Comparison of ENCODE assay signal across 23 mouse cellular contexts in the genomic region with DNA sequence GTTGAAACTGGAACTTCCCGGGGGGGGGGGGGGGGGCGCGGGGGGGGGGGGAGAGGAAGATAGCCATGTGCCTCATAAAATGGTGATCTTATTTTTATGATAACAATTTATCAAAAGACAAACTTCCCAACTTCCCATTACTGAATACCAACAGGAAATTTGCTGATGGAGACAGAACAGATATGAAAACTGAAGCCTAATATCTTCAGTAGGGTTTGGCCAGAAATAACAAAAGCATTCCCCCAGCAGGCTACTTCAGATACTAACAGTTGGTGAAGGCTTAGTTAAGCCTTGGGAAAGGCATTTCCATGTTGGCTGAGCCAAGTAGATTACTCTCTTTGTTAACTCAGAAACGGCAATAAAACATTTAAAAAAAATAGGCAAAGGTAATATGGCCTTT. TPM values are rescaled to one million over a fixed set of nuclear protein-coding genes. Genes with fewer than 3 reads are reported as not detected.
DNase-seq lines count a peak whose midpoint lies in the region; ATAC-seq and TF ChIP-seq lines count a peak whose summit lies in the region.
"Had no signal": no experiment of that assay in that cellular context is flagged by ENCODE, and none has a peak within 500 bp of the region (broad histone marks: within the 10 kb centered on the region; RNA-seq: fewer than 3 reads in every experiment).

No protein-coding gene starts in this region.

- H3K79me2 ChIP-seq in heart, adult 2 months (replicated peaks; ENCODE audit: control insufficient read depth, insufficient read depth, low read length), result no peaks in the 10 kb centered on the region

- WGBS in heart, embryonic 12.5 days, result 37% methylated on average over 1 of the region's 4 CpGs
- 53% methylated on average over 1 of the region's 4 CpGs for WGBS in heart, embryonic 10.5 days
- WGBS in heart, embryonic 16.5 days, result 29% methylated on average over 1 of the region's 4 CpGs
- 17% methylated on average over 1 of the region's 4 CpGs for WGBS in heart, adult 2 months
- whole genome bisulfite sequencing in midbrain, embryonic 11.5 days, result 48% methylated on average over 2 of the region's 4 CpGs
- 56% methylated on average over 1 of the region's 4 CpGs for WGBS in midbrain, embryonic 16.5 days

- peak; percentile 54 for ATAC-seq in heart, embryonic 12.5 days (ENCODE audit: insufficient number of reproducible peaks, low FRiP score)
- ATAC-seq in heart, embryonic 16.5 days (replicated peaks; ENCODE audit: extremely low read depth, insufficient read depth, low FRiP score), result peak; percentile 49
- no peak for ATAC-seq in midbrain, embryonic 11.5 days (ENCODE audit: low FRiP score)
- ATAC-seq in midbrain, embryonic 16.5 days, result no peak

- H3K9me3 ChIP-seq in heart, embryonic 12.5 days (replicated peaks), result no peaks in the 10 kb centered on the region
- H3K9me3 ChIP-seq in heart, embryonic 10.5 days, result no peaks in the 10 kb centered on the region
- H3K9me3 ChIP-seq in heart, embryonic 16.5 days (replicated peaks; ENCODE audit: control insufficient read depth, low read length), result no peaks in the 10 kb centered on the region
- no peaks in the 10 kb centered on the region for H3K9me3 ChIP-seq in midbrain, embryonic 11.5 days (ENCODE audit: control insufficient read depth, low read length)
- no peaks in the 10 kb centered on the region for H3K9me3 ChIP-seq in midbrain, embryonic 16.5 days (replicated peaks; ENCODE audit: control insufficient read depth, low read length, poor library complexity, severe bottlenecking)
- H3K9me3 ChIP-seq: embryonic facial prominence, embryonic 10.5 days; embryonic facial prominence, embryonic 13.5 days; forebrain, embryonic 12.5 days; forebrain, embryonic 15.5 days; G1E; hindbrain, embryonic 10.5 days; hindbrain, embryonic 13.5 days; intestine, embryonic 15.5 days had no signal

- no peak overlapping the region for H3K27ac ChIP-seq in heart, embryonic 12.5 days (ENCODE audit: poor library complexity, severe bottlenecking)
- H3K27ac ChIP-seq in heart, embryonic 10.5 days, result no peak overlapping the region
- H3K27ac ChIP-seq in heart, embryonic 16.5 days (ENCODE audit: low read length), result peak overlapping the region; percentile 21
- H3K27ac ChIP-seq in heart, adult 2 months, result no peak overlapping the region
- no peak overlapping the region for H3K27ac ChIP-seq in midbrain, embryonic 11.5 days (ENCODE audit: low read depth, low read length)
- no peak overlapping the region for H3K27ac ChIP-seq in midbrain, embryonic 16.5 days (ENCODE audit: low read length)
- H3K27ac ChIP-seq: embryonic facial prominence, embryonic 10.5 days; embryonic facial prominence, embryonic 13.5 days; forebrain, embryonic 12.5 days; hindbrain, embryonic 10.5 days; intestine, embryonic 15.5 days had no signal

- no peak for TF ChIP-seq CTCF in heart, adult 2 months (IDR thresholded peaks at IDR 0.05)

- DNase-seq in heart, embryonic 10.5 days (ENCODE audit: low spot score), result no peak
- no peak for DNase-seq in heart, adult 2 months
- peak; percentile 68 for DNase-seq in midbrain, embryonic 11.5 days (ENCODE audit: low spot score, missing footprints)
- DNase-seq: adrenal gland, adult 8-10 months; adrenal gland, postnatal 25 days; B cell, adult 2 months; embryo, embryonic 11 days; gastrocnemius, postnatal 25 days; kidney, adult 11 months; kidney, adult 8-10 months had no signal

- no peaks in the 10 kb centered on the region for H3K36me3 ChIP-seq in heart, embryonic 12.5 days
- no peaks in the 10 kb centered on the region for H3K36me3 ChIP-seq in heart, embryonic 10.5 days
- no peaks in the 10 kb centered on the region for H3K36me3 ChIP-seq in heart, embryonic 16.5 days (ENCODE audit: control insufficient read depth, insufficient read depth)
- no peaks in the 10 kb centered on the region; the same call in none of the 2 replicates for H3K36me3 ChIP-seq in heart, adult 2 months (ENCODE audit: control insufficient read depth, insufficient read depth, low read length)
- no peaks in the 10 kb centered on the region for H3K36me3 ChIP-seq in midbrain, embryonic 11.5 days (ENCODE audit: control insufficient read depth, insufficient read depth, low read length)
- H3K36me3 ChIP-seq in midbrain, embryonic 16.5 days (ENCODE audit: control insufficient read depth, insufficient read depth, low read length), result no peaks in the 10 kb centered on the region
- H3K36me3 ChIP-seq: embryonic facial prominence, embryonic 10.5 days; embryonic facial prominence, embryonic 13.5 days; forebrain, embryonic 12.5 days; forebrain, embryonic 15.5 days; hindbrain, embryonic 10.5 days; hindbrain, embryonic 13.5 days; intestine, embryonic 15.5 days had no signal

- no peaks in the 10 kb centered on the region for H3K27me3 ChIP-seq in heart, embryonic 12.5 days (replicated peaks)
- no peaks in the 10 kb centered on the region for H3K27me3 ChIP-seq in heart, embryonic 10.5 days (ENCODE audit: insufficient read depth, poor library complexity, severe bottlenecking)
- no peaks in the 10 kb centered on the region for H3K27me3 ChIP-seq in heart, embryonic 16.5 days (ENCODE audit: control insufficient read depth, insufficient read depth, low read length)
- H3K27me3 ChIP-seq in heart, adult 2 months (ENCODE audit: control insufficient read depth, insufficient read depth, low read length), result no peaks in the 10 kb centered on the region
- H3K27me3 ChIP-seq in midbrain, embryonic 11.5 days (ENCODE audit: control insufficient read depth, insufficient read depth, low read length), result no peaks in the 10 kb centered on the region
- H3K27me3 ChIP-seq in midbrain, embryonic 16.5 days (ENCODE audit: control insufficient read depth, insufficient read depth, low read depth, low read length), result no peaks in the 10 kb centered on the region
- H3K27me3 ChIP-seq: CH12.LX; embryonic facial prominence, embryonic 13.5 days; forebrain, embryonic 12.5 days; forebrain, embryonic 15.5 days; hindbrain, embryonic 13.5 days; intestine, embryonic 15.5 days had no signal

- intact Hi-C loops in heart, adult 2 months (cut with DNase I), result no loop called here

- TF ChIP-seq POLR2A in heart, adult 2 months (IDR thresholded peaks at IDR 0.05; ENCODE audit: insufficient read depth, low read depth, low read length), result no peak

- H3K4me2 ChIP-seq in heart, embryonic 12.5 days, result no peak overlapping the region
- no peak overlapping the region for H3K4me2 ChIP-seq in heart, embryonic 16.5 days (ENCODE audit: low read depth, low read length)
- H3K4me2 ChIP-seq in midbrain, embryonic 11.5 days, result no peak overlapping the region
- no peak overlapping the region for H3K4me2 ChIP-seq in midbrain, embryonic 16.5 days (ENCODE audit: low read length)
- H3K4me2 ChIP-seq: embryonic facial prominence, embryonic 13.5 days; forebrain, embryonic 12.5 days; forebrain, embryonic 15.5 days; hindbrain, embryonic 13.5 days; intestine, embryonic 15.5 days had no signal

- no peak overlapping the region for H3K9ac ChIP-seq in heart, embryonic 12.5 days
- H3K9ac ChIP-seq in heart, embryonic 16.5 days (ENCODE audit: low read length), result no peak overlapping the region
- H3K9ac ChIP-seq in heart, adult 2 months (ENCODE audit: low read depth, low read length), result no peak overlapping the region
- H3K9ac ChIP-seq in midbrain, embryonic 11.5 days (ENCODE audit: low read length), result no peak overlapping the region
- no peak overlapping the region for H3K9ac ChIP-seq in midbrain, embryonic 16.5 days (ENCODE audit: low read depth, low read length)
- H3K9ac ChIP-seq: embryonic facial prominence, embryonic 13.5 days; forebrain, embryonic 12.5 days; forebrain, embryonic 15.5 days; hindbrain, embryonic 13.5 days; intestine, embryonic 15.5 days had no signal

- peaks cover 54% of the 10 kb centered on the region for H3K4me1 ChIP-seq in heart, embryonic 12.5 days (replicated peaks)
- H3K4me1 ChIP-seq in heart, embryonic 10.5 days, result peaks cover 36% of the 10 kb centered on the region
- H3K4me1 ChIP-seq in heart, embryonic 16.5 days (ENCODE audit: control insufficient read depth, insufficient read depth, low read length), result peaks cover 41% of the 10 kb centered on the region
- H3K4me1 ChIP-seq in heart, adult 2 months (ENCODE audit: control insufficient read depth, insufficient read depth, low read length), result peaks cover 11% of the 10 kb centered on the region
- no peaks in the 10 kb centered on the region for H3K4me1 ChIP-seq in midbrain, embryonic 11.5 days (ENCODE audit: control insufficient read depth, insufficient read depth, low read length)
- no peaks in the 10 kb centered on the region for H3K4me1 ChIP-seq in midbrain, embryonic 16.5 days (ENCODE audit: control insufficient read depth, insufficient read depth, low read length)

- TF ChIP-seq EP300 in heart, adult 2 months (IDR thresholded peaks at IDR 0.05; ENCODE audit: insufficient read depth, low read depth, low read length), result no peak

- no peak overlapping the region for H3K4me3 ChIP-seq in heart, embryonic 12.5 days
- H3K4me3 ChIP-seq in heart, embryonic 10.5 days, result no peak overlapping the region
- no peak overlapping the region for H3K4me3 ChIP-seq in heart, embryonic 16.5 days (ENCODE audit: low read length)
- no peak overlapping the region for H3K4me3 ChIP-seq in heart, adult 2 months
- H3K4me3 ChIP-seq in midbrain, embryonic 11.5 days (ENCODE audit: low read depth, low read length), result no peak overlapping the region
- H3K4me3 ChIP-seq in midbrain, embryonic 16.5 days (ENCODE audit: low read depth, low read length), result no peak overlapping the region
- H3K4me3 ChIP-seq: embryonic facial prominence, embryonic 10.5 days; embryonic facial prominence, embryonic 13.5 days; erythroblast, embryonic 14.5 days; forebrain, embryonic 12.5 days; forebrain, embryonic 15.5 days; hindbrain, embryonic 10.5 days; hindbrain, embryonic 13.5 days; intestine, embryonic 15.5 days had no signal

RNA-seq across cellular contexts. Expression of gene Tec, which starts 21.6 kb away (rescaled TPM):
- polyA plus RNA-seq in heart, embryonic 12.5 days (2016; fragmentation: Nextera tagmentation; extraction: Ambion mirVana), result 17.1 TPM in 2 replicates
- polyA plus RNA-seq in heart, embryonic 10.5 days (2016; fragmentation: Nextera tagmentation; extraction: Ambion mirVana), result 7.5 and 12.1 TPM in 2 replicates
- polyA plus RNA-seq in heart, embryonic 16.5 days (2015; fragmentation: Nextera tagmentation; extraction: Ambion mirVana), result 17.9 and 23.0 TPM in 2 replicates
- total RNA-seq in heart, adult 2 months (2021), result 10 to 100 TPM; 12.8 to 13.8 TPM
- 5.7 and 9.3 TPM in 2 replicates for polyA plus RNA-seq in heart, adult 2 months (2012; rRNA removed)
- polyA plus RNA-seq in midbrain, embryonic 11.5 days (2014; fragmentation: Nextera tagmentation; extraction: Ambion mirVana), result 3.3 and 4.5 TPM in 2 replicates
- 4.6 and 5.4 TPM in 2 replicates for polyA plus RNA-seq in midbrain, embryonic 16.5 days (2015; fragmentation: Nextera tagmentation; extraction: Ambion mirVana)
- polyA plus RNA-seq: erythroblast, embryonic 14.5 days had no signal

Comparison
In these comparisons a context has a peak if more than half of its experiments do, and no peak if none do; other contexts are left out.
1. ATAC-seq: peak in heart, embryonic 12.5 days (single experiment) and heart, embryonic 16.5 days (single experiment); none in midbrain, embryonic 11.5 days (single experiment) and midbrain, embryonic 16.5 days (single experiment).